Mouse (Mus musculus): ENCODE measurements at regions not wholly inside any gene's neighbourhood (a gene's known extent, or its start where the extent isn't known, plus 50 kb on each side); places are given as distances from the start of the nearest gene placed in this dataset.

DNA sequence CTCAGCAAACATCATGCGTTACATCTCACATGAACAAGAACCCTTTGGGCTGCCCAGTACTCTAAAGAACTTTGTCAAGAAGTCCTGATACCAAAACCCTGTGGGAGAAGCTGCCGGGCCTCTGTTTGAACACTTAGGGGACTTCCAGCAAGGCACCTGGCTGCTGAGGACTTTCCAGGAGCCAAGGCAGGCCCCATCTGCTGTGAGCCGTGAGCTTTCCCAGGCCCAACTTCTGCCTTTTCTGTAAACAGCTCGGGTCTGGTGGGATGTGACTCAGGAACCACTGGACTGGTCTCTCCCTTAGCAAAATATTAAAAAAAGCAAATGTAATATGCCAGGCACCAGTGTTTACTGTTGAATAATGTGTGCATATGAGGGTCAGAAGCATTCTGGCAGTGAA lies 85.7 kb upstream of the Id2 start:
- no peak for DNase-seq

DNA sequence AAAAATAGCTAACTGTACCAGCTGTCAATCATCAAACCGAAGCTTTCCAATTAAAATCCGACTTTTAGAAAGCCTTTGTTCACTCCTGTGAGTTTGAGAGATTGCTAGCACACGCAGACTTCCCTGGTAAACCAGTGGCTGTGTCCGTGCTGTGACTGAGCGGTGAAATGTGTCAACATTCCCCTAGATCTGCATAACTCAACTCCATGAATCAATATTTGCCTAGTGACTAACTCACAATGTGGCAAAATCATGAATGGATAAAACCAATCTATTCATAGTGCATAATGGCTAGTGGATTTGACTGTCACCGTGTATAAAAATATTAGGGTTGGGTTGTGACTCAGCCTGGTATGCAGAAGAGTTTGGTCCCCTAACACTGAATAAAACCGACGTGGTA lies 84.4 kb upstream of the Id2 start:
- no peak for DNase-seq

DNA sequence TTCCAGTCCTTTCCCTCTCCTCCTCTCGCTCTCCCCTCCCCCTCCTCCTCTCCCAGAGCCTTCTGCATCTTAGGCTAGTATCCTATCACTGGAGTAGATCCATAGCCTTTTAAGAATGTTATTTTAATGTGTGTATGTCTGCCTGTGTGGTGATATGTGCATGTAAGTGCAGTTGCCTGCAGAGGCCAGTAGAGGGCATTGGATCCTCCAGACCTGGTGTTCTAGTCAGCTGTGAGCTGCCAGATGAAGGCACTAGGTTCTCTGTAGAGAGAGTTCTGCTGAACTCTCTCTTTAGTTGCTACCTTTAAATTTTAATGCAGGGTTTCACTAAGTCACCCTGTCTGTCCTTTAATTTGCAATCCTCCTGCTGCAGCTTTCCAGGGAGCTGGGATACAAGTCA lies 83.9 kb upstream of the Id2 start:
- DNase-seq, result no peak

DNA sequence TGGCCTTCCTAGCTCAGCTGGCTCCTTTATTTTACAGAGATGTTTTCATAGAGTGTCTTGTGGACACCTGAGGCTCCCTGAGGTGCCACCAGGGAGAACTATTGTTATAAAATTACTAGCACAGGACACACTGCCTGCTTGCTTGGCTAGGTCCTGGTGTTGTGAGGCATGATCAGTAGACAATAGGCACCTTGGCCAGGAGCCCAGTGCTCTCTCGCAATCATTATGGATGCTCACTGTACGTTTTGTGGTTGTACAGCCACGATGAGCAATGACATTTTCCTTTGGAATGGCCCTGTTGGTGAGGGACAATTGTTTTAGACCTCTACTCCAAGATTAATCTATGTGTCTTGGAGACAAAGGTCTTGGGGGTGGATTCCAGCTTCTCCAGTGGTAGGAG lies 83.3 kb upstream of the Id2 start:
- DNase-seq, result peak in 1 of 2 experiments; percentile 46

DNA sequence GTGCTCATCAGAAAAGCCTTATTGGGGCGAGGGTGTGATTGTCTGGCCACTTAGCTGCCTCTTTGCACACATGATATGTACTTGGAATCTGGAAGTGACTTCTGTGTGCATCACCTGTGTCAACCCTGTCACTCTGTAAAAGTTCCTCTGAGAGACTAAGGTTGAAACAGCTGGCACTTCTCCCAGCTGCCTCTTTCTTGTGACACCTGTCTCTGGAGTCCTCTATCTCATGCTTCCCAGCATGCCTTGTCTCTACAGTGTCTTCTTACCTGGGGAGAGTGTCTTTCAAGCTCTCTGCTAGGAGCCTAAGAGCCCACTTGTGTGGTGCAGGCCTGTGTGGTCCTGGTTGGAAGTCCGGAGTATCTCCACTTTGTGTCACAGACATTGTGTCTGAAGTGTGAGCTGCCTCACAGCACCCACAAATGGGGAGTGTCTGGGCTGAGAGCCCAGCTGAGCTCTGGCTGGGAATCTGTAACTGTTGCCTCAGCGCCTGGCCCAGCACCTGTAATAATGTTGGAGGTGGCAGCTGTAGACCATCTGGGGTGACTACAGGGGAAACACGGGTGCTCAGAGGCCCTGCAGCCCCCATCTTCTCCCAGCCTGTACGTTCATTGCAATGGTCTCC lies 81.7 kb upstream of the Id2 start:
- DNase-seq, result no peak

DNA sequence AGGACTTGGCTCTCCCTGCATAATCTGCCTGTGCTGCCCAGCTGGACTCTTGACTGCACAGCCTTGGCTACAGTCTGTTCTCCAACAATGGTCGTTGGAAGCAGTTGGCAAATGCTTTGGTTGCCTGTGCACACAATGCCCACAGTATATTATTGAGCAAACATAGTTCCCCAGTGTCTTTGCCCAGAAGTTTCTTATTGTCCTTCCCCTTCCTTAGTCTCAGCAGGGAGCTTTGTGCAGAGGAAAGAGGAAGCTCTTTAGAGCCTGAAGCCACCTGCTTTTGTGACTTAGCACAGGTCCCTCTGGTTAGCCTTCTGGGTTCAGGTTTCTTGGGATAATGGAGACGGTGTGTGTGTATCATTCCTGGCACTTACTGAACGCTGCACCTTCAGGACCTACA lies 80.9 kb upstream of the Id2 start:
- no peak for DNase-seq

DNA sequence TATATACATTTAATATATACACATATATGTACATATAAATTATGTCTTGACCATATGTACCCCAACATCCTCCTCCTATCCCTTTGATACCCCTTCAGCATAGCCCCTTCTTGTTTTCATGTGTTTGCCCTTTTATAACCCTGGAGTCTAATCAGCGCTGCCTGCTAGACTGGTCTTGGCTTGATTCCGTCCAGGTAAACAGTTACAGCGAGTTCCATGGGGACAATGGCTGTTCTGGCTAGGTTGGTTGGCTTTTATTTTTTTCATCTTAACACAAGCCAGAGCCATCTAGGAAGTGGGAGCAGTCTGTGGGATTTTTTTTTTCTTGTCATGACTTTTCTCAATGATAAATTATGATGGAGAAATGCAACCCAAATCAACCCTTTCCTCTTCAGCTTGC lies 79.6 kb upstream of the Id2 start:
- DNase-seq, result no peak

DNA sequence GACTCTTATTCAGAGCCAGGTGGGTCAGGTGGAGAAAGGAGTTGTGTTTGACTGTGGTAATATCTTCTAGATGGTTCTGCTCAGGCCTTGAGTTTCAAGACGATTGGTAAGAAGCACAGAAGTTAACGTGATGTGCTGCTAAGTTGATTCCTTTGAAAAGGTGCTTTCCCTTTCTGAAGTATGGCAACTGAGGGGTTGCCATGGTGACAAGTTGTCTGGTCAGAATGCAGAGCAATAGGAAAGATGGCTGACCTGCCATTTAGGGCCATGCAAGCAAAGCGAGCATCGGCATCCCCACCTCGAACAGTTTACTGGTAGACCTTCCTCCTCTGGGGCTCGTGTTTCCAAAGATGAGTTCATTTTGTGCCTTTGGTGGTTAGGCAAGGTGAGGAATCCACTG lies 76.1 kb upstream of the Id2 start:
- no peak for DNase-seq

DNA sequence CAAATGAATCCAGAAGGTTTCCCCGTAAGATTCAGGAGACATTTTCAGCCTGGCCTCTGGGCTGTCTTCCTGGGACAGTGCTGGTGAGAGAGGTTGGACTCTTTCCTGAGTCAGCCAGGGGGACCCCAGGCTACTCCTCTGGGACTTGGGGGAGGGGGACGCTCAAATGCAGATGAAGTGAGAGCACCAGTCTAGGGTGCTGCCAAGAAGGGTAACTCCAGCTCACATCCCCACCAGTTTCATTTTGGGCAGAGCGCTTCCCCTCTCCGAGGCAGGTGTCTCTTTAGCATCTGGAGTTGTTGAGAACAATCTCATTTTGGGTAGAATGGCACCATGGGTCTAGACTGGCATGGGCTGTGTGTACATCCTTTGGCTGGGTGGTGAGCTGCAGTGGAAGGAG lies 75.5 kb upstream of the Id2 start:
- DNase-seq, result no peak

DNA sequence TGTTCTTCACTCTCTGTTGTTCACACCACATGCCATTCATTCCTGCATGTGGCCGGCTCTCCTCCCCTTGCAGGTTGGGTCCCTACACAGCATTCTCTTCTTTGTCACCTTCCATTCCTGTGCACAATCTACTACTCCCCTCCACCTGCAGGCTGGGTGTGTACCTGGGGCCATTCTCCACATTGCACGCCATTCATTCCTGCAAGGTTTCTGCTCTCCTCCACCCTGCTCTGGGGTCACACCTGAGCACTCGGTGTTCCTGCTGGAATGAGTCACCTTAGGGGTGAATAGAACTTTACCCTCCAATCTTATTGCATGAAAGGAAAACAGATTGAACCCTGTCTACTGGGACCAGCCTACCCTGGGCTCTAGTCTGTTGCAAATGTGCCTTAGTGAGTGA lies 72.7 kb upstream of the Id2 start:
- no peak for DNase-seq

DNA sequence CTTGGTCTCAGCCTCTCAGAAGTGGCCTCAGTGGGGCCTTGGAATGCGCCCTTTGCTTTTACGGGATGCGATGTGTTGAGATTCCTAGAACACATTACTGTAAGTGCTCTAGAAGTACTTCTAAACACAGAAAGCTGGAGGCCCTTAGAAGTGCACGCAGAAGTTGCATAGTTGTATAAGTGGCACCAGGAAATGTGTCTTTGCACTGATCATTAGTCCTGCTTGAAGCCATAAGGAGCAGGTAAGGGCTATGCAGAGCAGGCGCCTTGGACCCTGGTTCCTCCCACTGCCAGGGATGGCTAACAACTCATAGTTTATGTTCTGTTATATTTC lies 71.2 kb upstream of the Id2 start:
- no peak for DNase-seq

DNA sequence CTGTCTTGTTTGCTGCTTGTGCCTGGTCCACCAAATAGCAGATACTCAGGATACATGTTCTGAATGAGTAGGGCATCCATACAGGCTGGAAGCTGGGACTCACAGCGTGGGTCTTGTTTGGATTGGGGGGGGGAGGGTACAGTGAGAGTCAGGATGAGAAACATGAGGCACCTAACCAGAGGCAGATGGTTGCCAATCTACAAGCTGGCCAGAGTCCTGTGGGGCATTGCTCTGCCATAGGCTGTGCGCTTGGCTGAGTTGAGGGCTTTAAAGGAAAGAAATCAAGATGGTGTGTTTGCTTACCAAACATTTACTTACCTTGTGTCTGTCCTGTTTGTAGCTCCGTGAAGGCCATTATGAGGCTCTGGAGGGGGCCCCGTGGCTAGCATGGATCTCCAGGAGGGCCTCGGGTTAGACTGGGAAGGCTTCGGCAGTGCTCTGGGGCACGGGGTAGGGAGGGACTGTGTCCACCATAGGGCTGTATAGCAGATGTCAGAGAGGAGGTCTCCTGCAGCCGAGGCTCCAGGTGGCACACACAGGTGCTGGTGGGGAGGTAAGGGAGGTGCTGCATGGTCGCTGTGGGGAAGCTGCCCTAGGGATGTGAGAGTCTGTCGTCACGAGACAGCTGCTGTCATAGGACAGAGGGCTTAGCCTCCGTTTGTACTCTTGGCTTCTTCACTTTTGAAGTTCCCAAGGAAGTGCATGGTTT lies 70.7 kb upstream of the Id2 start:
- DNase-seq, result no peak

DNA sequence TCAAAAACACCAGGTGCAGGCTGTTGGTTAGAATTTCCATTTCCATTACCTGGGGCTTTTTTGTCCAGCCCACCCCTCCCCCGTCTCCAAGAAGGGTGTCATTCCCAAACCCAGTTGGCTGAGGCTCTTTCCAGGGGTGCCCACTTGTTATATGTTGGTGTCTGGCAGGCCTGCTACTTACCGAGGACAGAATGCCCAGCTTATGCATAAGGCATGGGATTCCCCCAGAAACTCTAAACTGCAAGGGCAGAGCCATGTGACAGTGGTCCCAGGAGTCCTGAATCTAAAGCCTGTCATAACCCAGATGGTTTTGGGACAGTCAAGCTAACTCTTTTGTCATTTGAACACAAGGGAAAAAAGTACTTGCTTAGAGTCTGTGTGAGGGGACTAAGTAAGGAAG lies 69.6 kb upstream of the Id2 start:
- DNase-seq, result no peak

DNA sequence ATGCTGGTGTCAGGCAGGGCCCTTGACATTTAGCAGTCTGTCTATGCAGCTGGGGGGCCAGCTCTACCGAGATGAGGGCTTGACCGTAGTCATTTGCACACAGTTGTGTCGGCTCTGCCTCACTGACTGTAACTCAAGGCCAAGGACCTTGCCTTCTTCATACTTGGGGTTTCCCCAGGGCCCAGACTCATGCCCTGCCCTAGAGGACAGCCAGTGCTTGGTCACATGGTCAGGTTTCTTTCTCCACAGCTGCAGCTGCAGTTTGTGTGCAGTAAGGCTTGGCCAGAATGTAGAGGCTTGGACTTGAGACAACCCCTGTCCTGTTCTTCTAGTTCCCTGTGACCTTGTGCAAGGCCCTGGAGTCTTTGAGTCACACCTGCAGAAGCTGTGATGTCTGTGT lies 68.7 kb upstream of the Id2 start:
- peak; percentile 58 to 61 for DNase-seq

DNA sequence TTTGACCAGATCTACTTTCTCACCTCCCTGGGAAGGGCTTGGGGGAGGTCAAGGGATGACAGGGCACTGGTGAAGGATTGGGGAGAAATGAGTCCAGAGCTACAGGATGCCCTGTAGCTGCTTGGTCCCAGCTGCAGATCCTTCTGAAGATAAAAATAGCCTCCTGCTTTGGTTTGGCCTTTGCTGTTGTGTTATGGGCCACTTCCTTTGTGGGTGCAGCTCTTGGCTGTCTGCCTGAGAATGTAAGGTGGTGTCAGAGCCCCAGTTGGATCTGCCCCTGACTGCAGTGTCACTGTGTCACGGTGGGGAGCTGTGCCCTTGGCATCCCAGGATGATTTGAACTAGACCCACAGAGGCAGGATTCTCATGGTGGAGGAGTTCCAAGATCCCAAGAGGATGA lies 67.8 kb upstream of the Id2 start:
- peak; percentile 44 to 66 for DNase-seq

DNA sequence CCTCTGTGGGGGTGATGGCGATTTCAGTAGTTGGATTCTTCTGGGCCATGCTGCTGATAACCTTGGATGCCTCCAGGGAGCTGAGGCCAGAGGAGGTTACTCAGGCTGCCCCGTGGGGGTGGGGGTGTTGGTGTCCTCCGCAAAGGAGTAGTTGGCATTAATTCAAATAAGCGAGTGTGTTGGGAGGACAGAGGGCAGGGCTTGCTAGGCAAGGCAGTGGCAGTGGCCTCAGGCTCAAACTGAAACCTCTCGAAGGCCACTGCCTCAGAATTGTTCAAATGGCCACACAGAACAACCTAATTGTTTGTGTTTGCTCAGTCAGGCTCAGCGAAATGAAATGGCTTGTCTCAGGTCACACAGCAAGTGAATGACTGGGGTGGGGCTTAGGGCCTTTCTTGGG lies 66.6 kb upstream of the Id2 start:
- DNase-seq, result peak; percentile 90 to 93

DNA sequence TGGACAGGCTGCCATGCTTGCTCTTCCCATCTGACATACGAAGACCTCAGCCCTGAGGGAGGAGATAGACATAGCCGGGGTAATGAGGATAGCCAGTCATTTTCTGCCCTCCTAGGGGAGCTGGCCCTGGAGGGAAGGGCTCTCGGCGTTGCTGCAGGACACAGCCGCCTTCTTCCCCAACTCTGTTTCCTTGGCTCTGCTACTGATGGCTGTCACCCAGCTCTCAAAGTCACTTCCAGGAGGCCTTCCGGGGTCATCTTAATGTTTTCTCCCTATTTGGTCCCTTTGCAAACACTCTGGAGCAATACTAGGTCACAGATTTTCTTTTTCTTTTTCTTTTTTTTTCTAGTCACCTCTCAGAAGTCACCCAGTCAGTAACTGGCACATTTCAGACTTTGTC lies 65.9 kb upstream of the Id2 start:
- no peak for DNase-seq

DNA sequence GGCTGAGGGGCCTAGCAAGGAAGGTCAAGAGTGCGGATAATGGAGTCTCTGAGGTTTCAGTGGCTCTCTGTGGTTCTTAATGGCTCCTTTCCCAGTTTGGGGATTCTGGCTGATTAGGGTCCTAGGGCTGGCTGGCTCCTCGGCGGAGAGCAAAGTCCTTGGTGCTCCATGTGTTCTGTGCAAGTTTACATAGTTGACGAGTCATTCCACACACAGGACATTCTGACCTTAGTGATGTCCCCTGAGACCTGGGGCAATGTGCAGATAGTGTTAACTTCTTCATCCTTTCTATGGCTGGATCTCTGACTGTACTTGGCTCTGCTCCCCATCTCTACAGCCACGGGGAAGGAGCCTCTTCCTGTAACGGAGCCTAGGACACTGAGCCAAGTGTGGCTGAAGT lies 65.0 kb upstream of the Id2 start:
- no peak for DNase-seq

DNA sequence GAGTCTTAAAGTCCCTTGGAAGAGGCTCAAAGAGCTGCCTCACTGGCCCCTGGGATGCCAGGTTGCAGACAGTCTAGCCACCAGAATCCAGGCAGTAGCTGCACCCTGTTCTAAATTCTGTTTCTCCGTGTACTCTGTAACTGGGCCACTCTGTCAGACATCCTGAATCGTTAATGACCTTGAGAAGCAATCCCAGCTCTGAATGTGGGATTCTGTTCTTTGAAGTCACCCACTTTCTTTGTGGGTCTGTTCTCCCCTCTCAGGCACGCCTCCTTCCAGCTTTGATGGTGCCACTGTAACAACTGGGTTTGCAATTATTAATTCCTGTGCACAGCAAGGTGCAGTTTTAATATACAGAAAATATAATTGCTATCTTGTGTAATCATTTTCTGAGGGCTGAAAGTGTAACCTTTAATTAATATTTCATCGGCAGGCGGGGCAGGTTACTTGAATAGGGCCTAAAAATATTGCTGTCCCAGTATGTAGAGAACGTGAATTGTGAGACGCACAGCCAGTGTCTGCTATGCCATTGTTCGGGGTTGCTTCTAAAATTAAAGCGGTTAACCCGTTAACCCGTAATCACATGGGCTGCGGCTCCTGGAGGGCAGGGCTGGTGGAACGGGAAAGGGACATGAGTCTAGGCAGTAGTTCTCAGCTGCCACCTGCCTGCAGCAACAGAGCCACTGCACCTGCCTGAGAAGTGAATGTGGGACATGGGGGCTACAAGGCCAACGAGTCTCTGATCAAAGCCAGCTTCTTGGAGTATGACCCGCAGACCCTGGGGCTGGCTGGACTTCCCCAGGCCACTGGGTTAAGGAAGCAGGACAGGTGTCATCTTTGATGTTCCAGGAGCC lies 64.3 kb upstream of the Id2 start:
- DNase-seq, result no peak

DNA sequence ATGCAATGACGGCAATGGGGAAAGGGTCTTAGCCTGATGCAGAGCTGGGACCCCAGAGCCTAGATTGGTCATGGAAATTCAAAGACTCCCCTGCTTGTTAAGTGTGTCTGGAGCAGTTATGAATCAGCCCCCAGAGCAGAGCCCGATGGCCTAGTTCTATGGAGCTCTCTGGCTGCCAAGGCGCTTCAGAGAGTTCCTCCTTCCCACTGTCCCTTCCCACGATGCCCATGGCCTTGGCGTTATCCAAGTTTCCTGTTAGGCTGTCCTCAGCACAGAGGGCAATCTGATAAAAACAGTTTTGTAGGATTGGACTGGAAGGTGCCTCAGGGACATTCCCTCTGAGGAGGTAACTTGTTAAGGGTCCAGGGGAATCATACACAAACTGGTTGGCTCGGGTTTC lies 62.2 kb upstream of the Id2 start:
- DNase-seq, result peak; percentile 74 to 82

DNA sequence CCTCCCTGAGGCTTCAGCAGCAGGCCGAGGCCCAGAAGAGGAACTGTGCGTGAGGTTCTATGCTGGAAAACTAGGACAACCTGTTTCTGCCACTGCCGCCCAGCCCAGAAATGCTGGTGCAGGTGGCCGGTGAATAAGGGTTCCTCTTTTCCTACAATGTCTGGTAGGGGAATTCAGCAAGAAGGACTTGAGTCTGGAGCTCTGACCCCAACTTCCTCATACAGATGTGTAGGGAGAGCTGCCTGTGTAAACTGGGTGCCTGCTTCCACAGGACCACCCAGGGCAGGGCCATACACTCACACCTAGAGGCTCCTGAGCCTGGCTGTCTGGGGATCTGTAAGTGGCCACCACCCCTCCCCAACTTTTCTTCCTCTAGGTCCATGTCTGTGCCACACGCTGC lies 60.3 kb upstream of the Id2 start:
- no peak for DNase-seq

DNA sequence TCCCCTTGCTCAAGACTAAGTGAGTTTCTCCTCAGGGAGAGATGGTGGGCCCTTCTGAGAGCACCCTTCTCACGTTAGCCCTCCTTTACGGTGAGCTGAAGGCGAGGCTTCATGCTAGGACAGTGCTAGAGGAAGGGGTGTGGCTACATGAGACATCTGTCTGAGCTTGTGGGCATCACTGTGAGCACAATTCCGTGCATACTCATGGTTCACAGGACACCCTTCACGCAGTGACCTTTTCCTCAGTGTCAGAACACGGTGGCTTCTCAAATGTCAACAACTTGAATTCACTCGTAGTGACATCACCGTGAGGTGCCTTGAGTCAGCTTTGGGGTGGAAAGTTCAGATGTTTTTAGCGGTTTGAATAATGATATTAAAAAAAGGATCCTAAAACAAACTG lies 58.5 kb upstream of the Id2 start:
- peak; percentile 36 to 54 for DNase-seq

DNA sequence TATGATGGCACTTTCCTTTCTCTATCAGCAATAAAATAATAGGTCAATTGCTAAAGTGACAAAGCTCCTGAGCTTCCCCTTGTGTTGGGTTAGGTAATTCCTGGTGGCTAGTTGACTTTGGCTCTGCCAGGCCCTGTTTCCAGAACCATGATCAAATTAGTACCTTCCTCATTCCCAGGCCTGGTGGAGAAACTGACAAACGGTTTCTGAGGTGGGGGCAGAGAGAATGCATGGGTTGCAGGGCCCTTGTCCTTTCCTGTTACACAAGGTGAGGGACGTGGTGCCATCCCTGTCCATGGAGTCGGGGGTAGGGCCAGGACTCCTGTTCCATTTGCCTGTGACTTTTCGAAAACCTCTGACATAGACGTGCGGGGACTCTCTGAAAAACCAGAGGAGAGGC lies 51.2 kb upstream of the Id2 start:
- no peak for DNase-seq

All from adrenal gland, postnatal 36 days (tissue).